In the genomic region with DNA sequence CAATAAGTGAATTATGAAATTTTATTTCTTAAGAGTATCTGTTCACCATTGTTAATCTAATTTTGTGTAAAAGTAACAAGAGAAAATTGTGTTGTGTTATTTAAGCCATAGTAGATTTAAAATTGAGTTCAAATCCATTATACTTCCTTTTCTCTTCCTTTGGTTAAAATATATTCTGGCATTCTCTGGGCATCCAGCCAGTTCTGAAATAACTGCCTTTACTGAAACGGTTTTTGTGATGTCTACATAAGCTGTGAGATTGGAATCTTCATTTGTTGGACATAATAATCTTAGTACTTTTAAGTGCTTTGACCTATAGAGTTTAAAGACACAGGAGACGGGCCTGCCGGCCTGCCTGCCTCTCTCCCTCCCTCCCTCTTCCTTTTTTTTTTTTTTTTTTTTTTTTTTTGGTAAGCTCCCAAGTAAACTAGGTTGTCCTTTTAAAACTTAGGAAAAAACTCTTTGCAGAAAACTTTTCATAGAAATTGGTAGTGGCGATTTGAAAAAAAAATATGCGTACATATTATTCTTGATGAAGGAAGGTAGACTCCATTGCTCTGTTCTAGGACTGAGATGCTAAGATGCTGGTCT, we compare ENCODE assay signal across 23 mouse cellular contexts.
A peak's percentile ranks its signal among the peaks of the same experiment; 100 is the strongest.
DNase-seq lines count a peak whose midpoint lies in the region; ATAC-seq and TF ChIP-seq lines count a peak whose summit lies in the region.
"Had no signal": no experiment of that assay in that cellular context is flagged by ENCODE, and none has a peak within 500 bp of the region (broad histone marks: within the 10 kb centered on the region; RNA-seq: fewer than 3 reads in every experiment).

No protein-coding gene starts in this region.

- no peak for DNase-seq in frontal cortex, postnatal 25 days (ENCODE audit: low spot score in 2 of 2)
- DNase-seq in limb, embryonic 14.5 days (ENCODE audit: low spot score) = peak; percentile 30
- DNase-seq in limb, embryonic 10.5 days (ENCODE audit: low spot score) = no peak
- DNase-seq in adipocyte (ENCODE audit: low spot score) = peak; percentile 41
- no peak for DNase-seq in retina, embryonic 14.5 days (ENCODE audit: low spot score)
- DNase-seq: adrenal gland, postnatal 14 days; B cell, adult 2 months; cerebellum, adult 9-11 months; gastrocnemius, adult 2 months; liver, postnatal 0 days; lung, postnatal 36 days had no signal

- peak; percentile 28; the same call in 1 of the 2 replicates for ATAC-seq in frontal cortex, adult (ENCODE audit: low TSS enrichment)
- ATAC-seq in limb, embryonic 14.5 days (ENCODE audit: low FRiP score, low read depth) = no peak
- no peak for ATAC-seq in megakaryocyte-erythroid progenitor cell, adult 5-6 weeks (replicated peaks; ENCODE audit: low FRiP score, low TSS enrichment, poor library complexity, severe bottlenecking)
- ATAC-seq: liver, postnatal 0 days; midbrain, embryonic 16.5 days had no signal

- H3K4me3 ChIP-seq in limb, embryonic 14.5 days (replicated peaks; ENCODE audit: low read length) = no peak overlapping the region
- H3K4me3 ChIP-seq in limb, embryonic 10.5 days = no peak overlapping the region
- H3K4me3 ChIP-seq: forebrain, embryonic 10.5 days; gastrocnemius, adult 2 months; hindbrain, embryonic 12.5 days; kidney, embryonic 15.5 days; left cerebral cortex, adult 2 months; neural tube, embryonic 15.5 days had no signal

- no peak overlapping the region for H3K4me2 ChIP-seq in limb, embryonic 14.5 days (replicated peaks; ENCODE audit: low read depth, low read length, severe bottlenecking)
- H3K4me2 ChIP-seq: hindbrain, embryonic 12.5 days; kidney, embryonic 15.5 days; liver, embryonic 11.5 days; neural tube, embryonic 15.5 days had no signal

- peaks cover 33% of the 10 kb centered on the region for H3K4me1 ChIP-seq in limb, embryonic 14.5 days (ENCODE audit: control insufficient read depth, insufficient read depth, low read length)
- H3K4me1 ChIP-seq in limb, embryonic 10.5 days = peaks cover 70% of the 10 kb centered on the region

- TF ChIP-seq POLR2A in limb, embryonic 14.5 days (IDR thresholded peaks at IDR 0.05; ENCODE audit: borderline replicate concordance, extremely low read depth, insufficient read depth, insufficient read length) = no peak

- no peaks in the 10 kb centered on the region for H3K36me3 ChIP-seq in limb, embryonic 14.5 days (ENCODE audit: control insufficient read depth, insufficient read depth, low read length)
- H3K36me3 ChIP-seq in limb, embryonic 10.5 days = no peaks in the 10 kb centered on the region
- H3K36me3 ChIP-seq: forebrain, embryonic 10.5 days; hindbrain, embryonic 12.5 days; kidney, embryonic 15.5 days; neural tube, embryonic 15.5 days had no signal

- H3K27me3 ChIP-seq in limb, embryonic 14.5 days (ENCODE audit: control insufficient read depth, insufficient read depth, low read length) = no peaks in the 10 kb centered on the region
- H3K27me3 ChIP-seq in limb, embryonic 10.5 days (ENCODE audit: low read depth, poor library complexity, severe bottlenecking) = no peaks in the 10 kb centered on the region
- H3K27me3 ChIP-seq: CH12.LX; hindbrain, embryonic 12.5 days; kidney, embryonic 15.5 days; neural tube, embryonic 15.5 days had no signal

- H3K9me3 ChIP-seq in limb, embryonic 14.5 days (ENCODE audit: control insufficient read depth, low read length) = no peaks in the 10 kb centered on the region
- H3K9me3 ChIP-seq in limb, embryonic 10.5 days (replicated peaks) = no peaks in the 10 kb centered on the region
- H3K9me3 ChIP-seq: forebrain, embryonic 10.5 days; G1E; hindbrain, embryonic 12.5 days; kidney, embryonic 15.5 days; neural tube, embryonic 15.5 days had no signal

- no peak overlapping the region for H3K27ac ChIP-seq in limb, embryonic 14.5 days (replicated peaks; ENCODE audit: low read depth, low read length)
- no peak overlapping the region for H3K27ac ChIP-seq in limb, embryonic 10.5 days
- H3K27ac ChIP-seq: forebrain, embryonic 10.5 days; gastrocnemius, adult 2 months; hindbrain, embryonic 12.5 days; kidney, embryonic 15.5 days; left cerebral cortex, adult 2 months; neural tube, embryonic 15.5 days; stomach, postnatal 0 days had no signal

- WGBS in limb, embryonic 14.5 days = 48% methylated on average over 5 of the region's 5 CpGs
- WGBS in limb, embryonic 10.5 days = 70% methylated on average over 5 of the region's 5 CpGs

- H3K9ac ChIP-seq in limb, embryonic 14.5 days (ENCODE audit: low read depth, low read length, severe bottlenecking) = no peak overlapping the region
- H3K9ac ChIP-seq: hindbrain, embryonic 12.5 days; kidney, embryonic 15.5 days; liver, postnatal 0 days; neural tube, embryonic 15.5 days had no signal

Comparison
In these comparisons a context has a peak if more than half of its experiments do, and no peak if none do; other contexts are left out.
1. DNase-seq: peak in limb, embryonic 14.5 days (single experiment) and adipocyte (single experiment); none in frontal cortex, postnatal 25 days (0 of 2), limb, embryonic 10.5 days (single experiment) and retina, embryonic 14.5 days (single experiment).